Mouse (Mus musculus): ENCODE data around the gene Vma21.

Gene Vma21

GRCm38 (mm10) chrX:71815631-71816345 is at the start of gene Vma21:
TSS of gene Vma21 (plus strand) at chrX:71815924.
- no peak for DNase-seq (ENCODE audit: low read depth, low spot score)

GRCm38 (mm10) chrX:71767909-71768308 is 47.8 kb upstream of the Vma21 start:
- no peak for DNase-seq (ENCODE audit: low read depth, low spot score)

- no peak for DNase-seq (ENCODE audit: low read depth, low spot score)
These were observed 24.6 kb upstream of the Vma21 start for GRCm38 (mm10) chrX:71791106-71791505.

GRCm38 (mm10) chrX:71797766-71798165 is 18.0 kb upstream of the Vma21 start:
- no peak for DNase-seq (ENCODE audit: low read depth, low spot score)

GRCm38 (mm10) chrX:71798883-71799282 is 16.8 kb upstream of the Vma21 start:
- no peak for DNase-seq (ENCODE audit: low read depth, low spot score)

- DNase-seq (ENCODE audit: low read depth, low spot score), result no peak
These were observed 3.5 kb upstream of the Vma21 start for GRCm38 (mm10) chrX:71811966-71812835.

- peak; percentile 72 for DNase-seq (ENCODE audit: low read depth, low spot score)
These were observed 705 bp downstream of the Vma21 start for GRCm38 (mm10) chrX:71816401-71816857.

GRCm38 (mm10) chrX:71816931-71817361 is 1.2 kb downstream of the Vma21 start:
- DNase-seq (ENCODE audit: low read depth, low spot score), result no peak

- DNase-seq (ENCODE audit: low read depth, low spot score), result no peak
These were observed 23.2 kb downstream of the Vma21 start for GRCm38 (mm10) chrX:71838911-71839310.

GRCm38 (mm10) chrX:71846696-71847095 is 31.0 kb downstream of the Vma21 start:
- DNase-seq (ENCODE audit: low read depth, low spot score), result no peak

- no peak for DNase-seq (ENCODE audit: low read depth, low spot score)
These were observed 38.1 kb downstream of the Vma21 start for GRCm38 (mm10) chrX:71853798-71854197.

Data from telencephalon, adult 2 months (tissue).